Mouse (Mus musculus): ENCODE results near the gene Kremen2.

GRCm38 (mm10) chr17:23778447-23778846 lies 32.8 kb upstream of the Kremen2 start:
- TF ChIP-seq POLR2A (IDR thresholded peaks at IDR 0.05; ENCODE audit: insufficient read length, low read depth) (no peak), E2F4 (IDR thresholded peaks at IDR 0.05; ENCODE audit: insufficient read depth) (no peak), TCF12 (IDR thresholded peaks at IDR 0.05; ENCODE audit: insufficient read depth, poor library complexity, severe bottlenecking) (no peak), CEBPB (IDR thresholded peaks at IDR 0.05; ENCODE audit: insufficient read depth, poor library complexity, severe bottlenecking) (no peak), MAX (IDR thresholded peaks at IDR 0.05; ENCODE audit: low read depth) (no peak)
